Mouse (Mus musculus) gastrocnemius, postnatal 36 days (tissue): ENCODE results near the gene Kcnh2. TPM values are rescaled to one million over a fixed set of nuclear protein-coding genes. Genes with fewer than 3 reads are reported as not detected.

Source experiments
- DNase-seq, 2 experiments: peaks; one replicate each; pipeline ENCODE4 v3.0.0; 2022
- intact Hi-C: fragments of 180-260 bp; cut with DNase I; formaldehyde crosslinking; loops from one replicate; pipeline ENCODE4 v1.15.1; 2025
- total RNA-seq, 2 experiments: library from RNA; stranded (reverse); gene quantifications; 2 replicates each; pipeline ENCODE4 v1.2.3; 2021

The Kcnh2 gene
- total RNA-seq, 2 experiments from 2014 or later: 2.2 to 2.6 TPM

DNA sequence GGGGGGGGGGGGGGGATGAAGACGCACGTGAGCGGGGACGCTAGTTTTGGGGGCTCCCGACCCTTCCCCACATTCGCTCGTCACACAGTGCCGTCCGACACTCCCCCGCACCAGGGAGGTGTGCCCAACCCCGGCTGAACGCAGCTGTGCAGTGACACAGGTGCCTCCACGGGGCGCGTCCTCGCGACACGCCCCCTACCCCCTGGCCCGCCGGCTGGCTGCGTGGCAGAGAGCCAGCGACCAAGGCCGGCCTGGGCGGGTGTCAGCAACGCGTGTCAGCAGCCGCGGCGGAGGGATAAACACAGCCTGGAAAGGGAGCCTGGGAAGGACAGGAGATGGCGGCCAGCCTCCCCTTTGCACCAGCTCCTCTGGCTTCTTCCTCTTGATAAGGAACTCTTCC lies 2.9 kb downstream of the Kcnh2 start:
- no peak for DNase-seq
- intact Hi-C loops: no loop called here

- peak in 1 of 2 experiments; percentile 30 for DNase-seq
- intact Hi-C loops: no loop called here
Observed at GRCm38 (mm10) chr5:24348128-24348527, 3.3 kb downstream of the Kcnh2 start.

GRCm38 (mm10) chr5:24347186-24347875 lies 4.1 kb downstream of the Kcnh2 start:
- DNase-seq: no peak
- intact Hi-C loops: no loop called here

DNA sequence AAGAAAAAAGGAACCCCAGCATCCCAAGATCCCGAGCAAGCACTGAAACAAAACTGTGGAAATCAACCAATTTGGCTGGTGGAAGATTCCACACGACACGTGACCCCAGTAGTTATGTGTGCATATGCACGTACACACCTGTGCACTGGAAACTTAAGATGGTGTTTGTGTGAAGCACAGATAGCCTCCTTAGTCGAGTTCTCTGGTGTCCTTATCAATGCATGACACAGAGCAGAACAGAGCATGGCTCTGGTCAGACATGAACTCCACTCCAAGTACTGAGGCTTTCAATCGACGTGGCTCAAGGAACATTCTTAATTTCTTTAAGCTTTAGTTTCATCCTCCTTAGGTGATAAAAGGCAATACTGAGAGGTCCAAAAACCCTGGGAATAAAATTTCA lies 5.1 kb downstream of the Kcnh2 start:
- DNase-seq: no peak
- intact Hi-C loops: no loop called here

DNA sequence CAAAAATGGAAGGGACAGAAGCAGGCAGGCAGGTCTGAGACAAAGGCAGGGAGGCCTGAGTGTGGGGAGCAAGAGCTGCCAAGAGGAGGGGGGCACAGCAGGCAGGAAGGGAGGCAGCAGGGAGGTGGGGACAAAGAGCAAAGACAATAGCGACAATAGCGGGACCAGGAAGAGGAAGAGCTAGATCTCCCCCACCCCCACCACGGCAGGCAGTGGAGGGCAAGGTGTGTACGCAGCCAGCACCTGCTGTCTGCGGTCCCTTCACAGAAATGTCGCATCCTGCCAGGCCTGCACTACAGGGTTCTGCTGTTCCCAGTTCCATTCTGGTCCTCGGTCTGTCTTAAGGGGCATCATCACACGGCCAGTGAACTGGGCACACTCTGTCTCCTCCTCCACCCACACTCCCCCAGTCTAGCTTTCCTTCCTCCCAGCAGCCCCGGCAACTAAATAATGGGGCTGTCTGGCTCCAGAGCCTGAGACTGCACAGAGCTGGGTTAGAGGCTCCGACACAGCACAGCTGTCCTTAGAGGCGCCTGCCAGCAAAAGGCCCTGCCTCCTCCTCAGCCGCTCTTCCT lies 6.8 kb downstream of the Kcnh2 start:
- intact Hi-C loops: no loop called here
- no peak for DNase-seq

- intact Hi-C loops: no loop called here
- DNase-seq: no peak
Observed at GRCm38 (mm10) chr5:24343977-24344436, 7.4 kb downstream of the Kcnh2 start.

GRCm38 (mm10) chr5:24343379-24343778 lies 8.0 kb downstream of the Kcnh2 start:
- intact Hi-C loops: no loop called here
- no peak for DNase-seq

DNA sequence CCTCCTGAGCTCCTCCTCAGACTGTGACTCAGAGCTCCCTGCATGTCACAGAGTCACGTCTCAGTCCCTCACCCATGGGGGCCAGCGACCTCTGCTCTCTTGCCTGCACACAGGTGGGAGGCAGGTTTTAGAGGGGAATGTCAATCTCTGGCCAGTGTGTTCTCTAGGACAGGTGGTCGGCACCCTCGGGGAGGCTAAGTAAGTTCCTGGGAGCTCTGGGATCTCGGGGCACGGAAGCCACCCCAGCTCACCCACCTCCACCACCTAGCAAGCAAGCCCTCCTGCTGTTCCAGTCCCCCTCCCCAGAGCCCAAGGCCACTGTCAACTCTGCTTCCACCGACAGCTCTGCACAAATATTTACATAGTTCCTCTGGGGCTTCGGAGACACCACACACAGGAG lies 8.4 kb downstream of the Kcnh2 start:
- intact Hi-C loops: no loop called here
- DNase-seq: no peak

- DNase-seq: no peak
- intact Hi-C loops: no loop called here
Observed at GRCm38 (mm10) chr5:24342205-24342963, 9.0 kb downstream of the Kcnh2 start.

- no peak for DNase-seq
- intact Hi-C loops: loop anchor here (2.0 kb wide), 1 partner anchor 21 kb away; no protein-coding TSS in a partner anchor
Observed at GRCm38 (mm10) chr5:24337821-24338220, 13.6 kb downstream of the Kcnh2 start.

DNA sequence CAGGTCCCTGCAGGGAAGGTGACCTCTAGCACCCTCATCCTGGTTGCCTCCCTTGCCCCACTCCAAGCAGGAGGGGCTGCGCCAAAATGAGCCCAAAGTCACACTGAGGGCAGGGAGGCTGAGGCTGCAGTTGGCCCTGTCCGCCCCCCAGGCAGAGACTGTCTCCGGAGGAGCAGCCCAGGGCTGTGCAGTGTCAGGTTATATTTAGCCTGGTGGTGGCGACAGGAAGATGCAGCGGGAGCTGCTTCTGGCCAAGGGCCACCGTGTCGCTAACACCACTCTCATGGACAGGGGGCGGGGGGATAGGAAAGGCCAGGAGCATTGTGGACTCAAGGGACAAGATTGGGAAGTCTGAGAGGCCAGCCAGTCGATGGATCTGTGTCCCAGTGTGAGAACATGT lies 14.0 kb downstream of the Kcnh2 start:
- DNase-seq: no peak
- intact Hi-C loops: no loop called here

DNA sequence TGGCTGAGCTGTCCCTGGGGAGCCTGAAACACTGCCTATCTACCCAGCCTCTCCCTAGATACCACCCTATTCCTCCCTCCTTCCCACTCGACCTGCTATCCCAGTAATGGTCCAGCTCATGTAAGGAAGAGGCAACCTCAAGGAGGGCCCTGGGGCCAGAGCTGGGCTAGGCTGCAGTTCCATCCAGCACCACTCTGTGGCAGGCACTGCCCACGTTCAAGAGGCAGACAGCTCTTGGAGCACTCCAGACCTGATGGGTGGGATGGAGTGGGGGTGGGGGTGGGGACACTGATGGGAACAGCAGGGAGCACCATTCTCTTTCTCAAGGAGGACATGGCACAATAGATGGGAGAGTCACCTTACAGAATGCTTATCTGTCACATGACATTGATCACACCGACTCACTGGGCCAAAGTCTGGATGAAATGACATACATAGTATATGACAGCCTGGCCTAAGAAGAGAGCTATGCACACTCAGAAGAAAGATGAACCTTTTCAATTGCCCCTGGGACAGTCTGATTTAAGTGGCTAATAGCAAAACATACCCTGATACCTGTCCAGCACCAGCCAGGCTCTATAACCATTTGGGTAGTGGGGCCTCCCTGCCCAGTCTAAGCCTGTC lies 15.4 kb downstream of the Kcnh2 start:
- DNase-seq: no peak
- intact Hi-C loops: no loop called here

DNA sequence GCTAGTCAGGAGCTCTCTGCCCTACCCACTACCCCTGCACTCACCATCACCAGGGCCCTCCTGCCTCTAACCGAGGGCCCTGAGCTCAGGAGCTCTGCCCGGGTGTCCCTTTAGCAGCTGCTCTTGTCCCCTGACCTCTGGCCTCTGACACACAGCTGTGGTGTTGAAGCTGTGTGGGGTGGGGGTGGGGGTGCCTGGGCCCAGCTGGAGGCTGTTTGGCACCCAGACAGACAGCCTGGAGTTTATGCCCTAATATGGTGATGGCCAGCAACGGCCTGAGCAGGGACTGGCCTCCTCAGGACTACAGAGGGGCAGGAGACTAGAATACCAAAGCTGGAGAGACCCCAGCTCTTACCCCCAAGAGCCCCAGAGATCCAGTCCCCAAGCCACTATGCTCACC lies 16.7 kb downstream of the Kcnh2 start:
- no peak for DNase-seq
- intact Hi-C loops: no loop called here

DNA sequence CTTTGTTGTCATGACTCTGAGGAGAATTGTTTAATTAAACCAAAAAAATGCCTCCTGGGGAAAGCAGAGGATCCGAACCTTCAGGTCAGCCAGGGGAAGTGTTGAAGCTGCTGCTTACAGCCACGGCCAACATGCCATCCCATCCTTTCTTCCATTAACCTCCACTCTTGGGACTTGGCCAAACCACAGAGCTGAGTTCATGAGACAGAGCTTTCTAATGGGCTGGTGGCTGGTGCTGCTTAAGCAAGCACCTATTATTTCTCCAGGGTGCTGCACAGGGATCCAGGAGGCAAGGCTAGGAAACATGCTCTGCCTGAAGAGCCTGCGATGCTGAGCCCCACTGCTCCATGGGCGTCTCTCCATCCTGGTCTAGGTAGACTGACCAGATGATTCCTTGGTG lies 19.0 kb downstream of the Kcnh2 start:
- DNase-seq: no peak
- intact Hi-C loops: no loop called here

GRCm38 (mm10) chr5:24329965-24330298 lies 21.5 kb downstream of the Kcnh2 start:
- DNase-seq: no peak
- intact Hi-C loops: no loop called here

- DNase-seq: peak; percentile 45 to 75
- intact Hi-C loops: no loop called here
Observed at GRCm38 (mm10) chr5:24329212-24329964, 22.0 kb downstream of the Kcnh2 start.

GRCm38 (mm10) chr5:24328813-24329211 lies 22.6 kb downstream of the Kcnh2 start:
- DNase-seq: no peak
- intact Hi-C loops: no loop called here

DNA sequence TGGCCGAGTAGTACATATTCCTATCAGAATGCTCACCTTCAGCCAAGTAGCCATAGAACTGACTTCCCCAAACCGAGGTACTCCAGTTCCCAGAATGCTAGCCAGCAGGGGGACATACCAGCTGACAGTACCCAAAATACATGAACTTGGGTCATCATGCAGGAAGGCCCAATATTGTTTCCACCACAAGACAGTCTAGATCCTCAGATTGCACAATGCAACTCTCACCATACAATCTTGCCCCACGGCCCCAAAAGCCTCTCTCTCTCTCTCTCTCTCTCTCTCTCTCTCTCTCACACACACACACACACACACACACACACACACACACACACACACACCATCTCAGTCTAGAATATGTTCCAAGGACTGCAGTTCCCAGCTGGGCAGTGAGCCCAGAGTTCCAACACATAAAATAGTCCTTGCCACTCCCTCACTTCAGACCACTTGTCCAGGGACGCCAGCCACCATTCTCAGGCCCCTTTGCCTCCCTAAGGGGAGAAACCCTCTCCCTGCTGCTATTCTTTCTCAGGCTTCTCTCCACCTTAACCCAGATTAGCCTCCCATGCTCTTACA lies 24.5 kb downstream of the Kcnh2 start:
- intact Hi-C loops: no loop called here

GRCm38 (mm10) chr5:24326166-24326841 lies 25.1 kb downstream of the Kcnh2 start:
- DNase-seq: no peak
- intact Hi-C loops: no loop called here

More for the DNA sequence above, 24.5 kb downstream of the Kcnh2 start:
- no peak for DNase-seq

- intact Hi-C loops: no loop called here
- DNase-seq: no peak
Observed at GRCm38 (mm10) chr5:24325251-24325650, 26.2 kb downstream of the Kcnh2 start.
